Mouse (Mus musculus): ENCODE results near the gene Cd52.

Gene Cd52

GRCm38 (mm10) chr4:134118126-134118800 lies 23.4 kb upstream of the Cd52 start:
- no peak for DNase-seq

GRCm38 (mm10) chr4:134117012-134117411 lies 22.1 kb upstream of the Cd52 start:
- no peak for DNase-seq

- DNase-seq = no peak
Observed at GRCm38 (mm10) chr4:134116501-134116900, 21.6 kb upstream of the Cd52 start.

- DNase-seq = no peak
Observed at GRCm38 (mm10) chr4:134115215-134116144, 20.6 kb upstream of the Cd52 start.

- DNase-seq = no peak
Observed at GRCm38 (mm10) chr4:134114038-134114437, 19.2 kb upstream of the Cd52 start.

GRCm38 (mm10) chr4:134113356-134113994 lies 18.6 kb upstream of the Cd52 start:
- peak; percentile 41 for DNase-seq

GRCm38 (mm10) chr4:134112403-134112802 lies 17.5 kb upstream of the Cd52 start:
- no peak for DNase-seq

GRCm38 (mm10) chr4:134110653-134111052 lies 15.8 kb upstream of the Cd52 start:
- DNase-seq = no peak

GRCm38 (mm10) chr4:134108196-134108595 lies 13.3 kb upstream of the Cd52 start:
- no peak for DNase-seq

- DNase-seq = no peak
Observed at GRCm38 (mm10) chr4:134107730-134108129, 12.8 kb upstream of the Cd52 start.

GRCm38 (mm10) chr4:134106105-134106504 lies 11.2 kb upstream of the Cd52 start:
- no peak for DNase-seq

GRCm38 (mm10) chr4:134102742-134103119 lies 7.8 kb upstream of the Cd52 start:
- DNase-seq = no peak

- DNase-seq = peak; percentile 95
Observed at GRCm38 (mm10) chr4:134101979-134102741, 7.3 kb upstream of the Cd52 start, which contains the start of gene Ubxn11. Gene Ubxn11, plus strand, starts transcription at chr4:134102570.

- DNase-seq = no peak
Observed at GRCm38 (mm10) chr4:134100245-134100644, 5.4 kb upstream of the Cd52 start.

- DNase-seq = no peak
Observed at GRCm38 (mm10) chr4:134098628-134099027, 3.7 kb upstream of the Cd52 start.

GRCm38 (mm10) chr4:134097015-134097608 lies 2.2 kb upstream of the Cd52 start:
- DNase-seq = no peak

- no peak for DNase-seq
Observed at GRCm38 (mm10) chr4:134096120-134096519, 1.2 kb upstream of the Cd52 start.

GRCm38 (mm10) chr4:134094004-134094564 lies 798 bp downstream of the Cd52 start:
- DNase-seq = no peak

GRCm38 (mm10) chr4:134092382-134093288 lies 2.2 kb downstream of the Cd52 start:
- DNase-seq = peak; percentile 52

GRCm38 (mm10) chr4:134091225-134091529 lies 3.7 kb downstream of the Cd52 start:
- DNase-seq = no peak
